Mouse (Mus musculus): ENCODE data around the gene Gpld1. TPM values are rescaled to one million over a fixed set of nuclear protein-coding genes. Genes with fewer than 3 reads are reported as not detected.

Gene Gpld1
- 3.7 TPM for polyA plus RNA-seq (2014; fragmentation: Illumina TruSeq; extraction: RNeasy Lipid Tissue Mini Kit (QIAGEN cat#74804); ENCODE audit: low replicate concordance)

GRCm38 (mm10) chr13:24942512-24943282, at the start of gene Gpld1:
TSS of gene Gpld1 (plus strand) at chr13:24943152.

DNA sequence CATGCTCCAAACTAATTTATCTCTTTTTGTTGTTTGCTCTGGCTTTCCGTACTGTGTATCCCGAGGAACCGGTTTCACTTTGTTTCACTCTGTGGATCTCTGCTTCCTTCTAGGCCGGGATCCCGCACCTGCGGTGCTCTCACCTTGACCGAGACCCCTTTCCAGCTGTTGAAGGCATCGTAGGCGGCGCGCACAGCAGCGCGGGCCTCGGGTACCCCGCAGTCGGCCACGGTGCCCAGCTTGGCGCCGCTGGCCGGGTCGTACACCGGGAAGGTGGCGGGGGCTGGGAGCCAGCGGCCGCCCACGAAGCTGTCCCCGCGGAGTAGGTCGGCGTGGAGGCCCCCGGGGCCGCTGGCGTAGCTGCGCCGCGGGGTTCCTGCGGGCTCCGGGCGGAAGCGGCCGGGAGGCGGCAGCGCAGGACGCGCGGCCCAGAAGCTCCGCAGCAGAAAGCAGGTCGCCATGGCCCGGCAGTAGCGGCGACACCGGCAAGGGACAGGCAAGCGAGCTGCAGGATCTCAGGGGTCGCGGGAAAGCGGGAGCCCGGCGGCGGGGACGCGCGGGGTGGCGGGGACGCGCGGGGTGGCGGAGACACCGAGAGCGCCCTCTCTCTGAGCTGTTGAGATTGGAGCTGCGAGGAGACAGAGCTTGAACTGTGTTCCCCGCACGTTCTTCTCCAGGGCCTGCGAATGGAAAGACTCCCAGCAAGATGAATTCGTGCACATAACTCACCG, 5.7 kb upstream of the Gpld1 start, which contains the start of gene Aldh5a1:
TSS of gene Aldh5a1 (minus strand) at position 554 of the 731 bp plus-strand sequence.

GRCm38 (mm10) chr13:25019793-25020539, 77.0 kb downstream of the Gpld1 start, which contains the start of gene Mrs2:
TSS of gene Mrs2 (minus strand) at chr13:25020379.

Other genes starting within 250 kb of the Gpld1 start
- gene Armh2, start 201.9 kb upstream of the Gpld1 start, polyA plus RNA-seq (2014; fragmentation: Illumina TruSeq; extraction: RNeasy Lipid Tissue Mini Kit (QIAGEN cat#74804); ENCODE audit: low replicate concordance): not detected
- 74.0 TPM for gene Gmnn, start 181.2 kb upstream of the Gpld1 start, polyA plus RNA-seq (2014; fragmentation: Illumina TruSeq; extraction: RNeasy Lipid Tissue Mini Kit (QIAGEN cat#74804); ENCODE audit: low replicate concordance)
- 313 TPM for gene BC005537, start 141.5 kb upstream of the Gpld1 start, polyA plus RNA-seq (2014; fragmentation: Illumina TruSeq; extraction: RNeasy Lipid Tissue Mini Kit (QIAGEN cat#74804); ENCODE audit: low replicate concordance)
- gene Acot13, start 111.6 kb upstream of the Gpld1 start, polyA plus RNA-seq (2014; fragmentation: Illumina TruSeq; extraction: RNeasy Lipid Tissue Mini Kit (QIAGEN cat#74804); ENCODE audit: low replicate concordance): 119 TPM
- gene Tdp2, start 111.5 kb upstream of the Gpld1 start, polyA plus RNA-seq (2014; fragmentation: Illumina TruSeq; extraction: RNeasy Lipid Tissue Mini Kit (QIAGEN cat#74804); ENCODE audit: low replicate concordance): 357 TPM
- gene D130043K22Rik, start 98.0 kb upstream of the Gpld1 start, polyA plus RNA-seq (2014; fragmentation: Illumina TruSeq; extraction: RNeasy Lipid Tissue Mini Kit (QIAGEN cat#74804); ENCODE audit: low replicate concordance): 11.2 TPM
- gene Aldh5a1, start 5.5 kb upstream of the Gpld1 start, polyA plus RNA-seq (2014; fragmentation: Illumina TruSeq; extraction: RNeasy Lipid Tissue Mini Kit (QIAGEN cat#74804); ENCODE audit: low replicate concordance): 14.3 TPM
- gene Mrs2, start 77.2 kb downstream of the Gpld1 start, polyA plus RNA-seq (2014; fragmentation: Illumina TruSeq; extraction: RNeasy Lipid Tissue Mini Kit (QIAGEN cat#74804); ENCODE audit: low replicate concordance): 33.8 TPM
- 0.22 TPM for gene Dcdc2a, start 112.9 kb downstream of the Gpld1 start, polyA plus RNA-seq (2014; fragmentation: Illumina TruSeq; extraction: RNeasy Lipid Tissue Mini Kit (QIAGEN cat#74804); ENCODE audit: low replicate concordance)

Measured in small intestine, adult 10 weeks (tissue).